Mouse (Mus musculus): ENCODE results near the gene Treml4. TPM values are rescaled to one million over a fixed set of nuclear protein-coding genes. Genes with fewer than 3 reads are reported as not detected.

The Treml4 gene
- polyA plus RNA-seq (2015; fragmentation: Nextera tagmentation; extraction: Ambion mirVana): 0.18 TPM in 1 of 2 replicates, not detected in the other

DNA sequence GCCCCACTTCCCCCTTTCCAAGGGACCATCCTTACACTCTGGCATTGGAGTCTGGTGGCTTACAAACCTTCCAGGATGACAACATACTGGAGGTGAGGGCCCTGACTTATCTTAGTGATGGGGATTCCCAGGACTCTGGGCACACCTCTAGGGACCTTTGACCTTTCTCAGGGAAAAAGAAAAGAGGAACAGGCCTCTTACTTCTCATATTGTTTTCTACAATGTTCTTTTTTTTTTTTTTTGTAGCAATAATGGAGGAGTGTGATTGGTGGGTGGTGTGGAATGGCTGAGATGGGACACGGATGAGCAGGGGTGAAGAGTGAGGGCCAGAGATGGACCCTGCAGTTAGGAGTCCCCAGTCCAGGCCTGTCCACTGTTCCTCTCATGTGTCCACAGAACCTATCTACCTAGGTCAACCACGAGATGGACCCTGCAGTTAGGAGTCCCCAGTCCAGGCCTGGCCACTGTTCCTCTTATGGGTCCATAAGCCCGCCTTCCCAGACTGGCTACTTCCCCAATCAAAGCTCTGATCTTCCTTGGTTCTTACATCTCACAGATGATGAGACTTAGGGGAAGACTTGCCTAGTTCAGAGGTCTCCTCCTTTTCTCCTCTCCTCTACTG is at the start of gene Treml4:
TSS of gene Treml4 (plus strand) at position 555 of the 622 bp plus-strand sequence.
- H3K9ac ChIP-seq: no peak within 1 kb of the TSS
- ATAC-seq: no peak
- peaks cover 17% of the 10 kb centered on the region for H3K4me1 ChIP-seq
- peaks cover 10% of the 10 kb centered on the region for H3K9me3 ChIP-seq (replicated peaks)
- no peak within 1 kb of the TSS for H3K4me2 ChIP-seq
- no peaks in the 10 kb centered on the region for H3K36me3 ChIP-seq (ENCODE audit: poor library complexity, severe bottlenecking)
- no peaks in the 10 kb centered on the region for H3K27me3 ChIP-seq
- WGBS: 89% methylated on average over 3 of the region's 3 CpGs
- no peak within 1 kb of the TSS for H3K27ac ChIP-seq
- no peak within 1 kb of the TSS for H3K4me3 ChIP-seq

DNA sequence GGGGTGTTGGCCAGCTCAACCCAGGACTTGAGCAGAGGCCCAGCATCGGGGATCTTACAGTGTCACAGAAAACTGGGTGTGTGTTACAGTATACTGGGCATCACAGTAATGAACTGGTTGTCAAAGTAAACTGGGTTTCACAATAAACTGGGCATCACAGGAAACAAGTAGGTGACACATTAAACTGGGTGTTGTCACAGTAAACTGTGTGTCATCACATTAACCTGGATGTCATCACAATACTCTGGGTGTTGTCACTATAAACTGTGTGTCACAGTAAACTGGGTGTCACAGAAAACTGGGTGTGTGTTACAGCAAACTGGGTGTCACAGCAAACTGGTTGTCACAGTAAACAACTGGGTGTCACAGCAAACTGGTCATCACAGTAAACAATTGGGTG is 48.7 kb upstream of the Treml4 start:
- H3K9me3 ChIP-seq (replicated peaks): no peaks in the 10 kb centered on the region
- no peak overlapping the region for H3K4me2 ChIP-seq
- ATAC-seq: no peak
- WGBS: 100% methylated on average over 1 of the region's 1 CpGs
- H3K4me3 ChIP-seq: no peak overlapping the region
- H3K27me3 ChIP-seq: no peaks in the 10 kb centered on the region
- no peaks in the 10 kb centered on the region for H3K36me3 ChIP-seq (ENCODE audit: poor library complexity, severe bottlenecking)
- no peak overlapping the region for H3K27ac ChIP-seq
- no peak overlapping the region for H3K9ac ChIP-seq
- no peaks in the 10 kb centered on the region for H3K4me1 ChIP-seq

DNA sequence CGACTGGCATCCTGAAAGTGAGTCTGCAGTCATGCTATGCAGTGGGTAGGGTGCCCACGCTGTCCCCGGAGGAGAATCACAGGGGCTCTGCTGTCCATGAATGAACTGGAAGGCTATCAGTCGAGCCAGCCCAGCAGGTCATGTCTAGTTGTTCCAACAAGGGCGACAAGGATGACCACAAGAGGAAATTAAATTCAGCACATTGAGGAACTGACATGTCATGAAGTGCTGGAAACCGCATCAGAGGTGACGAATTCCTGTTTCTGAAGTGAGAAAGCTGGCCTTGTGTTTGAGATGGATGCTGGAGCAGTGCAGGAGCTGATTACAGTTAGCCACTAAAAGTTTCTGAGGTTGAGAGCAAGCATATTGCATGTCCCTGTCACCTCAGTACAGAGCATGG is 33.4 kb upstream of the Treml4 start:
- H3K27me3 ChIP-seq: no peaks in the 10 kb centered on the region
- H3K9ac ChIP-seq: no peak overlapping the region
- ATAC-seq: no peak
- no peak overlapping the region for H3K4me3 ChIP-seq
- no peak overlapping the region for H3K4me2 ChIP-seq
- no peaks in the 10 kb centered on the region for H3K9me3 ChIP-seq (replicated peaks)
- no peaks in the 10 kb centered on the region for H3K4me1 ChIP-seq
- 92% methylated on average over 7 of the region's 7 CpGs for WGBS
- no peak overlapping the region for H3K27ac ChIP-seq
- no peaks in the 10 kb centered on the region for H3K36me3 ChIP-seq (ENCODE audit: poor library complexity, severe bottlenecking)

DNA sequence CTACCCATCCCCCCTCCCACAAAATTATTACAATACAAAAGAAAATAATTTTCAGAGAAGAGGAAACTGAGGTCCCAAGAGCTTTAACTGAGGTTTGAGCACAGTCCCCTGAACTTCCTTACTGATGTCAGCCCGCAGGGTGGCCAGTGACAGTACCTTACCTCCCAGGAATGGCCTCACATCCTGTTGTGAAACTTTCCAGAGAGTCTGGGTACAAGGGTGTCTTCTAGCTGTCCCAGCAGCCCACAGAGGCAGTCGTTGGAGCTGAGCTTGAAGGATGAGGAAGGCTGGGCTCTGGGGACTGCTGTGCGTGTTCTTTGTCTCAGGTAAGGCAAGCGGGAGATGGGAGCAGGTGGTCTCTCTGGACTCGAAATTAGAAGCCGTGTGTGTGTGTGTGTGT is 31.6 kb upstream of the Treml4 start, which contains the start of gene Trem1:
TSS of gene Trem1 (plus strand) at position 251 of the 400 bp plus-strand sequence.
- H3K9ac ChIP-seq: no peak within 1 kb of the TSS
- ATAC-seq: no peak
- WGBS: 72% methylated on average over 6 of the region's 6 CpGs

DNA sequence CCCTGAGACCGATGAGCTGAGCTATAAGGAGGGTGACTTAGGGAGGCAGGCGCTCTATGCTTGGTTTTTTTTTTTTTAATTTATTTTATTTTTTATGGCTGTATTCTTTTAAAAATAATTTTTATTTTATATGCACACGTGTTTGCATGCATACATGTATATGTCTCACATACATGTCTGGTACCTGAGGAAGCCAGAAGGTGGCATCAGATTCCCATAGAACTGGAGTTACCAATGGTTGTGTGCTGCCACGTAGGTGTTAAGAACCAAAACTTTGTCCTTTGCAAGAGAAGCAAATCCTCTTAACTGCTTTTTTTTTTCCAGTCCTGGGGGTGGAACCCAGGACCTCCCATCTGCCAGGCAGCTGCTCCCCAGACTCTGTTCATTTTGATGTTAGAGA is 30.3 kb upstream of the Treml4 start:
- ATAC-seq: no peak
- 88% methylated on average over 4 of the region's 4 CpGs for WGBS
- Histone ChIP-seq H3K4me2 (no peak overlapping the region), H3K27ac (no peak overlapping the region), H3K4me1 (no peaks in the 10 kb centered on the region), H3K9me3 (replicated peaks) (0 out of 2 replicates have a peak, but pooled peaks cover 4% of the 10 kb centered on the region), H3K4me3 (no peak overlapping the region), H3K9ac (no peak overlapping the region), H3K36me3 (ENCODE audit: poor library complexity, severe bottlenecking) (no peaks in the 10 kb centered on the region), H3K27me3 (no peaks in the 10 kb centered on the region)

More for the DNA sequence above, 31.6 kb upstream of the Treml4 start, which contains the start of gene Trem1:
- Histone ChIP-seq H3K27ac (no peak within 1 kb of the TSS), H3K9me3 (replicated peaks) (no peaks in the 10 kb centered on the region), H3K4me3 (no peak within 1 kb of the TSS), H3K4me1 (no peaks in the 10 kb centered on the region), H3K27me3 (no peaks in the 10 kb centered on the region), H3K4me2 (no peak within 1 kb of the TSS), H3K36me3 (ENCODE audit: poor library complexity, severe bottlenecking) (no peaks in the 10 kb centered on the region)

DNA sequence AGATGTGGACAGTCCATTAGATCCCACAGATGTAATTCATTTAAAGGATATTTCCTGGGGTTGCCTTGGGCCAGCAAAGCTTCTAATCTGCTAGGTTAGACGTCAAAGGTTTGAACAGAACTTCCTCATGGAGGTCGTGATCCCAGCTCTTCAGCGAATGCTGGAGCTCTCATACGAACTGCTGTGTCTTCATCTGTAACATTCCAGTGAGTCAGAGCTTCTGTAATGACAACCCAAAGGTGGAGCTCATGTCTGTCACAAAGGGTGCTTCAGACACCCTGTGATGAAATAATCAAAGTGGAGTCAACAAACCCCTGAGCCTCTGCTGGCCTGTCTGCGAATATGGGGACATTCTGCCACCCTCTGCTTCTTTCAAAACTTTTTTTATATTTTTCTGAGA is 29.5 kb upstream of the Treml4 start:
- Histone ChIP-seq H3K36me3 (ENCODE audit: poor library complexity, severe bottlenecking) (no peaks in the 10 kb centered on the region), H3K27ac (no peak overlapping the region), H3K4me3 (no peak overlapping the region), H3K9ac (no peak overlapping the region), H3K4me1 (no peaks in the 10 kb centered on the region), H3K4me2 (no peak overlapping the region), H3K9me3 (replicated peaks) (0 out of 2 replicates have a peak, but pooled peaks cover 6% of the 10 kb centered on the region), H3K27me3 (no peaks in the 10 kb centered on the region)
- 88% methylated on average over 5 of the region's 5 CpGs for WGBS
- no peak for ATAC-seq

DNA sequence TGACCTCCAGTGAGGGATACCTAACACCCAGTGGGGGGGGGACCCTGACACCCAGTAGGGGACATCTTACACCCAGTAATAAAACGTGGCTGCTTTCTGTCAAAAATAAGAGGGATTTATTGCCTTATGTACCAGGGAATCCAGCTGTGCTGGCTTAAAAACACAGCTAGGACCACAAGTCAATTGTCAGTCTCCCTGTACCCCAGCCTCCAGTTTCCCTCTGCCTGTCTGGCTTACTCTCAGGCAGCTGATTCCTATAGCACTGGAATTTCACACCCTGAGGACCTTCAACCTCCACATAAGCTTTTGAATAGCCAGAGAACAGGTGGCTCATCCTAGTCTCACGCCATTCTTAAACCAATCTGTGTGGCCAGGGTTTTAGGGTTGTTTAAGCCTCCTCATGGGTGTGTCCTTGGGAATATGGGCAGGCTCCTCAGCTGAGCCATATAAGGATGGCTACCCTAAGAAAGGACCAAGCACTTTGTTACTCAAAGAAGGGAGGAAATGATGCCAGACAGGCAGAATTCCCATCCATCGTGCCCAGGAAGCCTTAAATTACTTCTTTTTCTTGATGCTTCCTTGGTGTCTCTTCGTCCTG is 28.2 kb upstream of the Treml4 start:
- no peaks in the 10 kb centered on the region for H3K36me3 ChIP-seq (ENCODE audit: poor library complexity, severe bottlenecking)
- H3K9ac ChIP-seq: no peak overlapping the region
- H3K4me3 ChIP-seq: no peak overlapping the region
- WGBS: 69% methylated on average over 4 of the region's 4 CpGs
- H3K9me3 ChIP-seq (replicated peaks): 0 out of 2 replicates have a peak, but pooled peaks cover 6% of the 10 kb centered on the region
- no peak for ATAC-seq
- no peak overlapping the region for H3K27ac ChIP-seq
- no peaks in the 10 kb centered on the region for H3K27me3 ChIP-seq
- H3K4me2 ChIP-seq: no peak overlapping the region
- H3K4me1 ChIP-seq: no peaks in the 10 kb centered on the region

DNA sequence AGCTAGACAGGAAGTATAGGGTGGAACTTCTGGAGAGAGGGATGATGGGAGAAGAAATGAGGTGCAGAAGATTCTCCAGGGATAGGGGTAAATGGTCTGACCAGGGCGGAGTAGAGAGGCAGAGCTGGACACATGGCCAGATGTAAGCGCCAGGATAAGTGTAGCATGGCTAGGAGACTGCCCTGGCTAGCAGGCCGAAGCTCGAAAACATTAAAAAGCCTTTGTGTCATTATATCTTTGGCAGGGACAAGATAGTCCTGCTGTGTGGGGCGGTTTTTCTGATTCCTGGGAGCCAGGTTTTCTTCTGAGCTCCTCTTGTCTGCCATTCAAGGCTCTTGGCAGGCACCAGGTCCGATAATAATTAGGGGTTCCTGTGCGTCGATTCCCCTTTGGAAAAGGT is 26.5 kb upstream of the Treml4 start:
- Histone ChIP-seq H3K9ac (no peak overlapping the region), H3K4me2 (no peak overlapping the region), H3K9me3 (replicated peaks) (0 out of 2 replicates have a peak, but pooled peaks cover 6% of the 10 kb centered on the region), H3K36me3 (ENCODE audit: poor library complexity, severe bottlenecking) (no peaks in the 10 kb centered on the region), H3K4me3 (no peak overlapping the region), H3K4me1 (no peaks in the 10 kb centered on the region), H3K27me3 (no peaks in the 10 kb centered on the region), H3K27ac (no peak overlapping the region)
- 90% methylated on average over 8 of the region's 8 CpGs for WGBS
- no peak for ATAC-seq

DNA sequence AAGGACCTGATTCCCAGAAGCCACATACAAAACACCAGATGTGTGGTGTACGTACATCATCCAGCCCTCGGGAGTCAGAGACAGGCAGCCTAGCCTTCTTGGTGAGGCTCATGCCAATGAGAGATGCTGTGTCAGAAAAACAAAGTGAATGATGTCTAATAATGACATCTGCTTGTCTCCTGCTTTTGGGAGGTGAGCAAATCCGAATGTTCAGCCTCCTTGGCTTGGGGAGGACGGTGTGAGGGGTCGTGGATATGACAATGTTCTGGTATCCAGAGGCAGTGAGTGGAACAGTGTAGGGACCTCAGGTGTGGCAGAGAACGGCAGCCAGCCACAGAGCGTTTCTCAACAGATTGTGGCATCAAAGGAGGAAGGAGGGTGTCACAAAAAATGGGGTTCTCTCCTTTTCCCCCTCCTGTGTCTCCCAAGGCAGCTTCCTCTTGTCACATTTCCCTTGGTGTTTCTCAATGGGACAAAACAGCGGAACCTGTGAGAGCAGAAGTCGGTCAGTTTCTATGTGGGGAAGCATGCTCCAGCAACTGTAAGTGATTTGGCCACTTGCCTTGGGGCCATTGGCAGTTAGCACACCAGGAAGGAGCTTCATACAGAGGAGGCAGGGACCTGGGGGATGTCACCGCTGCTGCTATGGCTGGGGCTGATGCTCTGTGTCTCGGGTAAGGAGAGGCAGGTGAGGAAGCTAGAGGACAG is 16.7 kb upstream of the Treml4 start, which contains the start of gene Trem3:
TSS of gene Trem3 (plus strand) at position 557 of the 708 bp plus-strand sequence.
- no peaks in the 10 kb centered on the region for H3K36me3 ChIP-seq (ENCODE audit: poor library complexity, severe bottlenecking)
- H3K27ac ChIP-seq: no peak within 1 kb of the TSS
- ATAC-seq: no peak
- H3K27me3 ChIP-seq: no peaks in the 10 kb centered on the region
- H3K4me3 ChIP-seq: no peak within 1 kb of the TSS
- H3K4me2 ChIP-seq: no peak within 1 kb of the TSS
- H3K4me1 ChIP-seq: no peaks in the 10 kb centered on the region
- 87% methylated on average over 11 of the region's 11 CpGs for WGBS
- 0 out of 2 replicates have a peak, but pooled peaks cover 6% of the 10 kb centered on the region for H3K9me3 ChIP-seq (replicated peaks)
- no peak within 1 kb of the TSS for H3K9ac ChIP-seq

DNA sequence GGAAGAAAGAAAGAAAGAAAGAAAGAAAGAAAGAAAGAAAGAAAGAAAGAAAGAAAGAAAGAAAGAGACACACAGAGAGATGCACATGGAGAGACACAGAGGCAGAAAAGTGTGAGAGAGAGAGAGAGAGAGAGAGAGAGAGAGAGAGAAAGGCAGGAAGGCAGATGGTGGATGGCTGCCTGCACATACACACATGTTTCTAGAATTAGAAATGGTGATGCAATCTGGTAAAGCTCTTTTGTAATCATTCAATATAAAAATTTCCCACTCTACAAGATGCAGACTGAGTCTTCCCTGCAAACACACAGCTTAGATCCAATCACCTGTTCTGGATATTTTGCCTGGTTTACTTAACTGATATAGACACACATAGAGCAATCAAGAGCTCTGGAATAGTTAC is 15.1 kb upstream of the Treml4 start:
- H3K9me3 ChIP-seq (replicated peaks): 0 out of 2 replicates have a peak, but pooled peaks cover 6% of the 10 kb centered on the region
- H3K36me3 ChIP-seq (ENCODE audit: poor library complexity, severe bottlenecking): no peaks in the 10 kb centered on the region
- H3K4me1 ChIP-seq: no peaks in the 10 kb centered on the region

DNA sequence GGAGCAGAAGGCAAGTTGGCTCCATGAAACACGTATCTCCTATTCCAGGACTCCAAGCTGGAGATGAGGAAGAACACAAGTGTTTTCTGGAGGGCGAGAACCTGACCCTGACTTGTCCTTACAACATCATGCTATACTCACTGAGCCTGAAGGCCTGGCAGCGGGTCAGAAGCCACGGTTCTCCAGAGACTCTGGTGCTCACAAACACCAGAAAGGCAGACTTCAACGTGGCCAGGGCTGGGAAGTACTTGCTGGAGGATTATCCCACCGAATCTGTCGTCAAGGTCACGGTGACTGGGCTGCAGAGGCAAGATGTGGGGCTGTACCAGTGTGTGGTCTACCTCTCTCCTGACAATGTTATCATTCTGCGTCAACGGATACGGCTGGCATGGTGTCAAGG is 14.6 kb upstream of the Treml4 start:
- no peak overlapping the region for H3K27ac ChIP-seq
- no peak overlapping the region for H3K4me3 ChIP-seq
- no peak overlapping the region for H3K9ac ChIP-seq
- no peak for ATAC-seq
- no peak overlapping the region for H3K4me2 ChIP-seq
- 0 out of 2 replicates have a peak, but pooled peaks cover 6% of the 10 kb centered on the region for H3K9me3 ChIP-seq (replicated peaks)
- H3K27me3 ChIP-seq: no peaks in the 10 kb centered on the region
- WGBS: 88% methylated on average over 11 of the region's 11 CpGs
- no peaks in the 10 kb centered on the region for H3K36me3 ChIP-seq (ENCODE audit: poor library complexity, severe bottlenecking)
- H3K4me1 ChIP-seq: 0 out of 2 replicates have a peak, but pooled peaks cover under 1% of the 10 kb centered on the region

More for the DNA sequence above, 15.1 kb upstream of the Treml4 start:
- no peak overlapping the region for H3K4me2 ChIP-seq
- no peak overlapping the region for H3K27ac ChIP-seq
- H3K9ac ChIP-seq: no peak overlapping the region
- H3K27me3 ChIP-seq: no peaks in the 10 kb centered on the region
- no peak for ATAC-seq
- H3K4me3 ChIP-seq: no peak overlapping the region

DNA sequence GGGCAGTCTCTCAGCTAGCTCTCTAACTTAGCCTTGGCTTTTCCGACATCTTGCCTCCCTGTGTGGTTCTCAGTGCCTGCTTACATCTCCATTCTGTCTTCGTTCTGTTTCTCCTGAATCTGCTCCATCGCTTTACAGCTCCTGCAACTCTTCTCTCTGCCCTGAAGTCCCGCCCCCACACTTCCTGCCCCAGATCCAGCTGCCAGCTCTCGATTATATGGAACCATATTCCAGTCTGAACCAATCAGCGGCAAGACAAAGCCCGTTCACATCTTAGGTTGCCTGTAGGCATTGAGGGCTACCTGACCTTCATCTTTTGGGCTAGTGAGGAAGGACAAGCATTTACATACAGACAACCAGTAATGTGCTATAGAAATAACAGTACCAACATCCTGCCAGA is 13.5 kb upstream of the Treml4 start:
- Histone ChIP-seq H3K9me3 (replicated peaks) (0 out of 2 replicates have a peak, but pooled peaks cover 6% of the 10 kb centered on the region), H3K27ac (no peak overlapping the region), H3K36me3 (ENCODE audit: poor library complexity, severe bottlenecking) (no peaks in the 10 kb centered on the region), H3K4me2 (no peak overlapping the region), H3K9ac (no peak overlapping the region), H3K27me3 (no peaks in the 10 kb centered on the region), H3K4me1 (0 out of 2 replicates have a peak, but pooled peaks cover 4% of the 10 kb centered on the region), H3K4me3 (no peak overlapping the region)
- no peak for ATAC-seq
- WGBS: 93% methylated on average over 7 of the region's 7 CpGs
